Mouse (Mus musculus) spleen, postnatal 4 days (tissue): ENCODE measurements around the gene Gm11084.
"Not testable (repeated sequence)": the region's sequence is repeated elsewhere in the genome, so short reads cannot be mapped to it uniquely, and the experiment has no call there.

Experiments
- DNase-seq, 2 experiments: peaks; one replicate each; pipeline ENCODE4 v3.0.0; 2022; ENCODE audit warnings: low spot score in 2 of 2

Gene Gm11084

GRCm38 (mm10) chr2:72986616-72987015, at the start of gene Gm11084:
Gm11084 (minus strand) TSS chr2:72986716.
- DNase-seq, result no peak

GRCm38 (mm10) chr2:73031061-73032055, 44.8 kb upstream of the Gm11084 start:
- DNase-seq, result no peak

- DNase-seq, result no peak
Observed at GRCm38 (mm10) chr2:73029846-73030245, 43.3 kb upstream of the Gm11084 start.

- no peak for DNase-seq
Observed at GRCm38 (mm10) chr2:73028019-73028418, 41.5 kb upstream of the Gm11084 start.

- no peak for DNase-seq
Observed at GRCm38 (mm10) chr2:73027126-73027525, 40.6 kb upstream of the Gm11084 start.

GRCm38 (mm10) chr2:73023803-73024202, 37.3 kb upstream of the Gm11084 start:
- peak; percentile 85 to 86 for DNase-seq

GRCm38 (mm10) chr2:73021046-73021445, 34.5 kb upstream of the Gm11084 start:
- peak in 1 of 2 experiments; percentile 56 for DNase-seq

GRCm38 (mm10) chr2:73019371-73020146, 33.0 kb upstream of the Gm11084 start:
- no peak for DNase-seq

- DNase-seq, result not testable (repeated sequence)
Observed at GRCm38 (mm10) chr2:73014063-73014462, 27.5 kb upstream of the Gm11084 start.

GRCm38 (mm10) chr2:73012636-73013035, 26.1 kb upstream of the Gm11084 start:
- peak in 1 of 2 experiments; percentile 77 for DNase-seq

GRCm38 (mm10) chr2:73007472-73007871, 21.0 kb upstream of the Gm11084 start:
- DNase-seq, result no peak

GRCm38 (mm10) chr2:73005611-73006515, 19.3 kb upstream of the Gm11084 start:
- DNase-seq, result no peak

GRCm38 (mm10) chr2:73003751-73004717, 17.5 kb upstream of the Gm11084 start:
- DNase-seq, result peak; percentile 47 to 74

GRCm38 (mm10) chr2:73003049-73003448, 16.5 kb upstream of the Gm11084 start:
- DNase-seq, result peak; percentile 75 to 86

- DNase-seq, result no peak
Observed at GRCm38 (mm10) chr2:73002451-73002850, 15.9 kb upstream of the Gm11084 start.

- no peak for DNase-seq
Observed at GRCm38 (mm10) chr2:73001994-73002393, 15.5 kb upstream of the Gm11084 start.

GRCm38 (mm10) chr2:73000194-73000593, 13.7 kb upstream of the Gm11084 start:
- no peak for DNase-seq

GRCm38 (mm10) chr2:72997586-72997985, 11.1 kb upstream of the Gm11084 start:
- peak; percentile 12 to 54 for DNase-seq

- peak; percentile 77 to 82 for DNase-seq
Observed at GRCm38 (mm10) chr2:72996808-72997378, 10.4 kb upstream of the Gm11084 start.
